Mouse (Mus musculus): Measurements from ENCODE around the gene Aamdc.

Aamdc gene

DNA sequence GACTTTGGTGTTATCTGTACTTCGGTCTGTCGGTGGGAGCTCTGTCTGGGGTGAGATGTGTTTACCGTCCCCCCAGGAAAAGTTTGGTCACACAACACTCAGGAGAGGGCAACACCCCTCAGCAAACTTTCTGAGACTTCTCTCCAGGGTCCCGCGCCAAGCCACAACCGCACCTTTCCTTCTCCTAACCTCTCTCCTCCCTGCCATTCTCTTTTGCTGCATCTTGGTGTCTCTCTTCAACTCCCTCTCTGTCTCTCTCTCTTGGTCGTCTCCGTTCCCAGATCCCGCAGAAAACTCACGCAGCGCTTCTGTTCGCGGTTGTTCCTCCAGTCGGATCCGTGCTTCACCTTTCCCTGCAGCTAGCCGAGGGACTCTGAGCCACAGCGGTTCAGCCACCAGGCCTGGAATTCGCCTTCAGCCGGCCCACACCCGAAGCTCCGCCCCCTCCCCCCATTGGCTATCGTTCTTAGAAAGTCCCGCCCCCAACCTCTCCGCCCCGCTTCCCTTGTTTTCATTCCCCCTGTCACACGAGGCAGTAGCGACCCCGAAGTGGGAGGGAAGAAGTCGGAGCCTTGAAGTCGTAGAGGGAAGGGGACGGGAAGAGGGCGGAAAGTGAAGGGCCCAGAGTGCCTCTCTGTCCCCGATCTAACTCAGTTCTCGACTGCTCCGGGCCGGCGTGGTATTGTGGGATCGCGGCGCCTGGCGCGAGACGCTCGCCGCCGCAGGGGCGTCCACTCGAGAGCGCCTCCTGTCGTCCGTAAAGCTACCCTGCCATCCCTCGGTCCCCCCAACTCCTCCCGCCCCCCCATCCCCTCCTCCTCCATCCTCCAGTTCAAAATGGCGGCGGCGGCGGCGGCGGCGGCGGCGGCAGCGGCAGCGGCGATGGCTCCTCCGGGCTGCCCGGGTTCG, at the start of gene Aamdc, which contains the start of gene Rsf1:
Gene Aamdc (minus strand): TSS at position 431 of the 909 bp plus-strand sequence.
Gene Rsf1 (plus strand): TSS at position 823 of the 909 bp plus-strand sequence.
- peak; percentile 91 for ATAC-seq (ENCODE audit: low TSS enrichment)

DNA sequence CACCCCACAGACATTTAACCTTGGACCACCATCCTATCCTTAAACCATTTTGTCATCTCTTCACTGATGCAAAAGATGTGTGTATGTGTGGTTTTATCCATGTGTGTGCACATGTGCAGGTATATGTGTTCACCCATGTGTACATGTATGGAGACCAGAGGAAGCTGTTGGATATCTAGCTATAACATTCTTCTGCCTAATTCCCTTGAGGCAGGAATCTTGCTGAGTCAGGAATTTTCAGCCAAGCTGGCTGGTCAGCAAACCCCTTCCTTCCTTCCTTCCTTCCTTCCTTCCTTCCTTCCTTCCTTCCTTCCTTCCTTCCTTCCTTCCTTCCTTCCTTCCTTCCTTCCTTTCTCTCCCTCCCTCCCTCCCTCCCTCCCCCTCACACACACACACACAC, 44.1 kb upstream of the Aamdc start:
- no peak for ATAC-seq (ENCODE audit: low TSS enrichment)

DNA sequence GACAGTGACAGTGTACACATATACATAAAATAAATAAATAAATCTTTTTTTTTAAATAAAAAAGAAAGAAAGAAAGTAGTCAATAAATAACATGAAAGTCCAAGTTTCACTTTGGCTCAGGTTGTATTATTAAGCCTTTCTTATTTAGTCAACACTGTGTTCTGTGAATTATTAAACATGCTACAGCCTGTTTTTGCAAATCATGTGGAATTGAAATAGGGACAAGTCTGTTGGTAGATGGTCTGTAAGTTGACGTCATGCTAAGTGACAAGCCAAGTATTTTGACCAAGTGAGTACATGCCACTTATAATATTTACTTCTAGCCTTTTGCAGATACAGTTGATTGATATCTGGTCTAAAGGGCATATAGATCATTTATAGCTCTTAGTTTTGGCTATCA, 43.4 kb upstream of the Aamdc start:
- no peak for ATAC-seq (ENCODE audit: low TSS enrichment)

DNA sequence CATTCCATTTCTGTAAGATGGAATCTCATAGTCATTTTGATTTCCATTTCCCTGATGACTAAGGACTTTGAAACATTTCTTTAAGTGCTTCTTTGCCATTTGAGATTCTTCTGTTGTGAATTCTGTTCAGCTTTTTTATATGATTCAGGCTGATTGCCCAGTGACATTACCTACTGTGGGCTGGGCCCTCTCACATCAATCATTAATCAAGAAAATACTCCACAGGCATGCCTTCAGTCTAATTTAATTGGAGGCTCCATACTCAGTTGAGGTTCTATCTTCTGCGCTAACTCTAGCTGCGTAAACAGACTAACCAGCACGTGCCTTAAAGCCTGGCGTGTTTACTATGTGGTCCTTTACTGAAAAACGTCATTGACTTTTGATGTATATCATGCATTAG, 42.0 kb upstream of the Aamdc start:
- ATAC-seq (ENCODE audit: low TSS enrichment) = no peak

DNA sequence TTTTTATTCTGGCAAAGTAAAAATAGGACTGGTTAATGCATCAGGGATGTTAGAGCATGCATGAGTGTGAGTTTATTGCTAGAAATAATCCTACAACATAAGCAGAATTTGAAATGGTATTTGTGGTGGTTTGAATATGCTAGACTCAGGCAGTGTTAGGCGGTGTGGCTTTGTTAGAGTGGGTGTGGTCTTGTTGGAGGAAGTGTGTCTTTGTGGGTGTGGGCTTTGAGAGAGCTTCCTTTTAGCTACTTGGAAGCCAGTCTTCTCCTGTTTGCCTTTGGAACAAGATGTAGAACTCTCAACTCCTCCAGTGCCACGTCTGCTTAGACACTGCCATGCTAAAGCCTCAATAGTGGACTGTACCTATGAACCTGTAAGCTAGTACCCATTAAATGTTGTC, 19.3 kb upstream of the Aamdc start:
- ATAC-seq (ENCODE audit: low TSS enrichment) = no peak

DNA sequence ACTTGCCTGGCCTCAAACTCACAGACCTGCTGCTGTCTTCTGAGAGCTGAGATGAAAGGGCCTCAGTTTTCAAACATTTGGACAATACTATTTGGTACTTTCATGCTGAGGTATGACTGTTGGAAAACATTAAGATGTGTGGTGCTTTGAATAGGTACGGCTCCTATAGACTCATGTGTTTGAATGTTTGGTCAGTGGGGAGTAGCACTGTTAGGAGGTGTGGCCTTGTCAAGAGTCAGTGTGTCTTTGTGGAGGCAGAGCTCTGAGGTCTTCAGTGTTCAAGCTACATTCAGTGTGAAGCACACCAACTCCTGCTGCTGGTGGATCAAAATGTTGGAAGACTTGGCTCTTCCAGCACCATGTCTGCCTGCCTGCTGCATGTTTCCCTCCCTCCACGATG, 14.2 kb upstream of the Aamdc start:
- no peak for ATAC-seq (ENCODE audit: low TSS enrichment)

DNA sequence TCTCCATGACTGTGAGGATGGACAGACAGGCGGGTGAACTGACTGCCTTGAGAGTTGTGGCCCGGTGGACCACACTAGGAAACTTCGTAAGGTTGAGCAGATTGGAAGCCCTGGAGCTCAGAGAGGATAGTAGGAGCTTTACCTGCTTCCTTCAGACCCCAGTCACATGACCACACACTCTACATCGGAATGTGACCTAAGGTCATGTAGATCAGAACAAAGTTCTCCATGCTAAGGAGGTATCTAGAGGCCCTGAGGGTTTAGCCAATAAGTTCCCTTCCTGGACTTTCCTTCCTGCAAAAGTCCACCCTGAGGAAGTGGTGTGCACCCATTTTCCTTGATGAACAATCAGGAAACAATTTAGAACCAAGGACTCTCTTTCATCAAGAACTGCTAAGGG, 13.1 kb upstream of the Aamdc start:
- no peak for ATAC-seq (ENCODE audit: low TSS enrichment)

GRCm38 (mm10) chr7:97591336-97591735, 12.0 kb upstream of the Aamdc start:
- no peak for ATAC-seq (ENCODE audit: low TSS enrichment)

GRCm38 (mm10) chr7:97590488-97590887, 11.2 kb upstream of the Aamdc start:
- no peak for ATAC-seq (ENCODE audit: low TSS enrichment)

GRCm38 (mm10) chr7:97588506-97588905, 9.2 kb upstream of the Aamdc start:
- ATAC-seq (ENCODE audit: low TSS enrichment) = no peak

DNA sequence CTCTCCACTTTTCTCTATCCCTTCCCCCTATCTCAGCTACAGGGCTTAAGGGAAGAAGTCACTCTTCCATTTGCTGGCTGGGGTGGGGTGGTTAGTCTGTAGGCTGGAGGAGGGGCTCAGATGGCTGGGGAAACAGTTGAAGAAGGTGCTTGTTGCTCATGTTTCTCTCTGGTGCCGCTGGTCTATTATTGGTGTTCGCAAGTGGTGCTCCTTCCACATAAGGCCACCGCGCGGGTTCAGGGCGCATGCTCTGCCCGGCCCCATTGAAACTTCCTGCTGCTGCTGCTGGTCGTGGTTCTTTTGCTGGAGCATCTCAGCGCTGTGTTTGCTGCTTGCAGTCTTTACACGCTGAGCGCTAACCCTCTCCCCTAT, 1.5 kb upstream of the Aamdc start:
- peak; percentile 60 for ATAC-seq (ENCODE audit: low TSS enrichment)

DNA sequence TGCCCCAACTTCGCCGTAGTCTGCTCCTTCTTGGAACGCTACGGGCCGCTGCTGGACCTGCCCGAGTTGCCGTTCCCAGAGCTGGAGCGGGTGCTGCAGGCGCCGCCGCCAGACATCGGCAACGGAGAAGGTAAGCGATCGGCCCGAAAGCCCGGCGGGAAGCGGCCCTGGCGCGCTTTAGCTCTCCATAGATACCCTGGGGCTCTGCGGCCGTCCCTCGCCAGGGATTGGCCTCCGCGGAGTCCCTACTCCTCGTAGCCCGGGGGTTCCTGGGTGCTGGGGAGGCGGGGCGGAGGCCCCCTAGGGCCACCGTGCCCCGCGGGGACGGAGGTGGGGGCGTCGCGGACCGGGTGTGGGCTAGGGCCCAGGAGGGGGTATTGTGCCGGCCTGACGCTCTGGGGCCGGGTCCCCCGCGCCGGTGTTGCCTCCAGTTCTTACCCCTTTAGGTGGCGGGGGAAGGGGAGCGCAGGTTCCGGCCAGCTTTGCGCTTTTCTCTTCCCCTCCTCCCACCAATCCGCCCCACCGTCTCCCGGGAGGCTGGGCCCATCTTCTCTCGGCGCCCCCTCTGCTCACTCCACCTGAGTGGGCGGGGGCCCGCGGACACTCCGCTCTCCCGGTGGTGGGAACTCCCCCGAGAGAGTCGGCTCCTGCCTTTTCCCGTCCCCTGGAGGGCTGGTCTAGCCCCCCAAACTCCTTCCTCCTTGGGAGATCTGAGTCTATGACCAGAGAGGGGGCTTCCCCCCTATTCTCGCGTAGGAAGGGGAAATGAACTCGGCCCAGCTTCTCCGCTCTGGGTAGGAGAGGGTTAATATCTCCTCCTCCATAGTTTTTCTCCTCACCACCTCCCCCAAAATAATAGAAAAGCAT, 912 bp upstream of the Aamdc start:
- peak; percentile 11; the same call in 1 of the 2 replicates for ATAC-seq (ENCODE audit: low TSS enrichment)

- no peak for ATAC-seq (ENCODE audit: low TSS enrichment)
These were observed 783 bp downstream of the Aamdc start for GRCm38 (mm10) chr7:97578361-97579066.

GRCm38 (mm10) chr7:97570389-97570788, 8.9 kb downstream of the Aamdc start:
- ATAC-seq (ENCODE audit: low TSS enrichment) = no peak

DNA sequence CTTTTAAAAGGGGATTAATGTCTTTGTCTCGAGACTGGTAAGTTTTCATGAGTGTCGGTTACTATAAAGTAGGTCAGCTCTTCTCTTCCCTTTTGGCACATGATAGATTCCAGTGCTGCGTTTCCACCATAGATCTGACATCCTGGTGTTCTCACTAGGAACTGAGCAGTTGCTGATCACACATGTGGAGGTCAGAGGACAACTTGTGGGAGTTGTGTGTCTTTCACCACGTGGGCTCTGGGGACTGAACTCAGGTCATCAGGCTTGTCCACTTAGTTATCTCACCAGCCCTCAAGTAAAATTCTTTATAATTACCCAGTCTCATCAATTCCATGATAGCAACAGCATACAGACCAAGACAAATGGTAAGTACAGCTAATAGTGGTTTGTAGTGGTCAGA, 9.9 kb downstream of the Aamdc start:
- no peak for ATAC-seq (ENCODE audit: low TSS enrichment)

DNA sequence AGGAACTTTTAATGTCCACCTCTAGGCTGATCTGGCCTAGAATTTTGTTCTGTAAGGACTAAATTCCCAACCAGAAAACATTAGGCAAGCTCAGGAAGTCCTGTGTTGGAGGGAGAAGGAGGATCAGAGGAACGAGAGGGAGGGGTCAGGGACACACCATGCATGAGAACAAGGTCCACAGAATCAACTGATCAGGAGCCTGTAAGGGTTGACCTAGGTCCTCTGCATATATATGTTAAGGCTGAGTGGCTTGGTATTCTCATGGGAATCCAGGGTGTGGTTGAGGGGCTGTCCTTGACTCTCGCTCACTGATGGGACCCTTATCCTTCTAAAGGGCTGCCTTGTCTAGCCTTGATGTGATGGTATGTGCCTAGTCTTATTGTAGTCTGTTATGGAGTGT, 15.7 kb downstream of the Aamdc start:
- no peak for ATAC-seq (ENCODE audit: low TSS enrichment)

DNA sequence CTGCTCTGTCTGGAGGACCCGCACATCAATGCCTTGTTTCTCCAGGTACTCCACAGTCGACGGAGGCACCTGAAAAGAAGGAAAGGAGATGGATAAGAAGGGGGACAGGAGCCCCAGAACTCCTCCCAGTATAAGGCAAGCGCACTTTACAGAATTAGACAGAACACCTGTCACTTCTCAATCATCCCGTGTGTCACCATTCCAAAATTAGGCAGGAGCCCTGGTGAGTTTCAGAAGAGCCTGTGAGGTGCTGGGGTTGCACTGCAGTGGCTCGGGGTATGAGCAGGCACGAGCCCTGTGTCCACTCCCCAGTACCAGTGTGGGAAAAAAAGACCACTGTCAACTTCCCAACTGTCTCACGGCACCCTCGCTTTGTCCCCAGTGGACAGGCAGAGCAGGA, 28.6 kb downstream of the Aamdc start:
- no peak for ATAC-seq (ENCODE audit: low TSS enrichment)

DNA sequence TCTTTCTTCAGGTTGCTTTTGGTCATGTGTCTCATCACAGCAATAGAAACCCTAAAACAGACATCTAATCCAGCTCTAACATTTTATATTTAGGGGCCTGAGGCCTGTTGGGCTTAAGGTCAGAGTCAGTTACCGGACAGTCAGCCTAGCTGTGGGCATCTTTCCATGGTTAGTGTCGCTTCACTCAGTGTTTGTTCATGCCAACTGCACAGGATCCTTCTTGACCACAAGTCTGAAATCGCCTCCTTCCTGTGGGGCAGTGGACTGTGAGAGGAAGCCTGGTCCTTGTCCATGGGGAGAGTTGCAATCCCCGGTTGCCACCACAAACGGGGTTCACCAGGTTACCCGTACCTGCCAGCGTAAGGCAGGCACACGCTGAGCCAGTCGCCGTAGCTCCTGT, 30.0 kb downstream of the Aamdc start:
- no peak for ATAC-seq (ENCODE audit: low TSS enrichment)

- no peak for ATAC-seq (ENCODE audit: low TSS enrichment)
These were observed 32.8 kb downstream of the Aamdc start for GRCm38 (mm10) chr7:97546462-97546861.

DNA sequence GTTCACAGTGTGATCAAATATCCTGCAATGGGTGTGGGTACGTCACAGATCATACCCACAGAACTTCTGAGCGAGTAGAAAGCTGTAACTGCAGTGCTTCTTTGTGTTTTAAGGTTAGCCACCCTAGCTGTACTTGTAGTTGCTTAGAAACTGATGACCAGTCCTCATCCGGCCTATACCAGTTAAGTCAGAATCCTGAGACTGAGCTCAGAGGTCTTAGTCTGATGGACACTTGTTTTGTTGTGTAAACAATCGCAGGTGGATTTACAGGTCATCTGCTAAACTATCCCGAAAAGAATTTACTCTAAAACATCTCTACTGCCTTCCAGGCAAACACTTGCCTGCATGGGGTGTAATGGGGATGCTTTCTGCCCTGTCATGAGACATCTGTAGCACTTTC, 42.7 kb downstream of the Aamdc start:
- no peak for ATAC-seq (ENCODE audit: low TSS enrichment)

DNA sequence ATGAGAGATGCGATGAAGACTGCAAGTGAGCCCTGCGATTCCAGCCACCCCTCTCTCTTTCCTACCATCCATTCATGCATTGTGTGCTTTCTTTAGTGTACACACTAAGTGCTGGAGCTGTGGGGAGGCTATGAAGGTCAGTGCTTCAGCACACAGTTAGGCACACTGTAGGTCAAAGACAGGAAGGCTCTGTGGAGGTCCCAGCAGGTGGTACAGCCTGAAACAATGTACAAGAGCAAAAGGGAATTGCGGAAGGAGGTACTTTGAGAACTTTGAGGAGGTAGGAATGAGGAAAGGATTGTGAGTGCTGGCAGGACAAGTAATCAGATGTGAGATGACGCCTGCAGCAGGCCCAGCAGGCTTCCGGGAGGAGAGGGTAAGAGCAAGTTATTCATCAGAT, 43.8 kb downstream of the Aamdc start:
- ATAC-seq (ENCODE audit: low TSS enrichment) = no peak

DNA sequence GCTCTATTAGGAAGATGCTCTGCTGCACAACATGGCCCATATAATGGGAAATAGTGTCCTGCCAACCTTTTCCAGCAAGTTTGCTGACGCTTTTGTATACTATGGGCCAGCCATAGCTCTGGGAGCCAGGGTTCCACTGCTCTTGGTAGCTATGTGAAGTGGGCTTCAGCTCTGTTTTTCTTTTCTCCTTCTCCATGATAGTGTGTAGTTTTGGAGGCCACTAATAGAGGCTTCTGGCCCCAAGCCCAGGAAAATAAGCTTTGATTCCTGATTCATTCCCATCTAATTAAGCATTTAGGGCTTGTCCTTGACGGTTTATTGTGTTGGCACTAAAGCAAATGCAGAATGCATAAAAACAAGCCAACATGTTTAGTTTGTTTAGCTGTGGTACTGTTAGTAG, 59.4 kb downstream of the Aamdc start:
- no peak for ATAC-seq (ENCODE audit: low TSS enrichment)
